Mouse (Mus musculus) adrenal gland, postnatal 36 days (tissue): ENCODE measurements around the gene Apbb1. TPM values are rescaled to one million over a fixed set of nuclear protein-coding genes. Genes with fewer than 3 reads are reported as not detected.
A peak's percentile ranks its signal among the peaks of the same experiment; 100 is the strongest.

Experiments
- DNase-seq, 2 experiments: peaks; one replicate each; pipeline ENCODE4 v3.0.0; 2021; ENCODE audit warnings: mixed read lengths in 1 of 2
- total RNA-seq, 2 experiments: library from RNA; stranded (reverse); gene quantifications; 2 replicates each; pipeline ENCODE4 v1.2.3; 2021

Gene Apbb1
- total RNA-seq, 2 experiments from 2014 or later = 11.4 to 11.5 TPM

DNA sequence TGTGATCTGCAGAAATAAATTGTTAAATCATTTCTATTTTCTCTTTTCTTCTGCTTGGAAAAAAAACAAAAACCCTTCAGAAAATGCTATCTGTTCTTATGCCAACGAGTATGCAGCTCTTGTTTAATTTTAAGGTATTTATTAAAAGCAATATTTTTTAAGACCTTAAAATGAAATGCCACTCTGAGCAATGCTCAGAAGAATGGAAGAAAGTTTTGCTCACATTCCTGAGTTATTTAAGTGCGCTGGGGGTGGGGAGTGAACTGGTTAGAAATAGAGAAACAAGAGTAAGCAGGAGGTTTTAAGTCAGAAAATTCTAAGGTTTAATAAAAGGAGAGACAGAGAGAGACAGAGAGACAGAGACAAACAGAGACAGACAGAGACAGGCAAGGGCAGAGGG is 61.7 kb downstream of the Apbb1 start:
- no peak for DNase-seq

DNA sequence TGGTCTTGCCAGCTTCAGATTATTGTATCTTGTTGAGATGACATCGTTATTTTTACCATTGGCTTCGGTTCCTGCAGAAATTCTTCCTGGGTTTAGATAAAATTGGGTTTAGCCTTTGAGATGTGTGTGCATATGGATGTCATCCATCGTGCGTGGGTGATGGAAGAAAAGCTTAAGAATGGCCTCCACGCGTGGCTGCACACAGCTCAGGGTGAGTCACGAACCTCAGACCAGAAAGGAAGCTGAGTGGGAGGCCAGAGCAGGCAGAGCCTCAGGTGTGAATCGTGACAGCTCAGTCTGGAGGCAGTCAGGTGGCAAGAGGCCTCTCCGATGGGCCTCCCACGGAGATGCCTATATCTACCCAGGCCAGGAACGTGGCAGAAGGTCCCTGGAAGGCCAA is 62.1 kb downstream of the Apbb1 start:
- DNase-seq = no peak

DNA sequence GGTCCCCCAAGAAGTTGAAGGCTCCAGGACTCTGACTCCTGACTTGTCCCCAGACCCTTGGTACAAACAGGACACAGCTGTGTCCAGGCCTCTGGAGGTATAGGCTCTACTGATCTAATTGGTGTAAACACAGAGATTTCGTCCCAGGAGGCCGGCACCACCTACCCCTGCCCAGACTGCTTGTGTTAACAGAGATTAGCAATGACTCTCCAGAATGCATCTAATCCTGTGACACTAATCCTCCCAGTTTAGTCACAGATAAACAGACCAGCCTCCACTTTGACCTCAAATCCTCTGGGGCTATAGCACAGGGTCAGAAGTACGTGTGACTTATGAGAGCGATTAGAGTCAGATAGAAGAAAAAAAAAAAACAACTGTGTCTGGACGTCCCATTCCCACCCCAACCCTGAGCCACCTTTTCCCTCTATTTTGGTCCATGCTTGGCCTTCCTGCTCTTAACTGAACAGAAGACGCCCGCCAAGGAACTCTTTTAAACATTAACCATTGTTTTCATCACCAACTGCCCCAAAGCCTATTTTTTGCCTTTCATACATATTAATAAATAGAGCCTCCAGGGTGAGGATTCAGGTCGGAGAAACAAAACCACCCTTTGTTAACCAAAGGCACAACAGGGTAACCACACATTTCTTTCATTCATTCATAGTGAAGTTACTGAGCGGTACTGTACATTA is 64.6 kb downstream of the Apbb1 start:
- DNase-seq = no peak

DNA sequence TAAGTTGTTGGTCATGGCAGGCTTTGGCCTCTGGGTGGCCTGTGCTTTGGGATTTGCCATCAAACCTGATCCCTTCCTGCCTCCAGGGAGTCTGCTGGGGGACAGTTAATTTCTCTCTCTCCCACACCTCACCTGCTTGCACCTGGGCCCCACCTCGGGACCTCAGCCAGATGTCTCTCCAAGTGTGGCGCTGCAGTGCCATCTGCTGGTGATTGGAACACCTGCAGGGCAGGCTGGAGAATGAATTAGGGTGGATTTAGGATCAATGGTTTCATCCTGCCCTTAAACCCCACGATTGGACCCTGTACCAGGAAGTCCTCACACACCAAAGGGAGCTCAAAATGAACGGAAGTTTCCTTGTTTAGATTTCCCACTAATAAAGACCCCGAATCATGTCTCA is 66.3 kb downstream of the Apbb1 start:
- peak; percentile 63 to 66 for DNase-seq

DNA sequence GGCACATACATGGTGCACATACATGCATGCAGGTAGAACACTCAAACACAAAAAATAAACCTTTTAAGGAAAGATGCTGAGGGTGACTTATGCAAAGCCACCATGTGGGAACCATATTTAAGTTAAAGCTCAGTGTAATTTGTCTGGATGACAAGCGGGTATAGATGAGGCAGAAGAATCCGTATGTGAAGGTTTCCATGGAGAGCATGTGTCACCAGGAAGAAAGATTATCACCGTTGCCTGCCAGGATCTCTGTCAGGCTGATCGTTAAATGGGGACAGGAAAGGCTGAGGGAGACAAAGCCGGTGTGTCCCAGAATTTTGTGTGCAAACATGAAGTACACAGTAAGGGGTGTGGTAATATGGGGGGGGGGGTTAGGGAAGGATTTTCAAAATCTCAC is 66.9 kb downstream of the Apbb1 start:
- no peak for DNase-seq

DNA sequence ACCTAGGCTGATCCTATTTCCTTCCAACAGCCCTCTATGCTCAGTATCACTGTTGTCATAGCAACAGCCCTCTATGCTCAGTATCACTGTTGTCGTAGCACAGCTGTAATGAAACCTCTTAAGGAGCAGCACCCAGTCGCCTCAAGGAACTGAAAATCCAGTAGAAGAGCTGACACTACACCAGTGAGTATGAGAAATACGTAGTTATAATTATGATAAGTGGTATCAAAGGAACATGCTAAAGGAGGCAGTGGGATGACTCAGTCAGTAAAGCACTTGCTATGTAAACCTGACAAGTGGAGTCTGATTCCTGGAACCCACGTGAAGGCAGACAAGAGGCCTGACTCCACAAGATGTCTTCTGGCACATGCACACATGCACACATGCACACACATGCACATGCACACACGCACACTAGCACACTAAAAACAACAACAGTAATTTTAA is 67.6 kb downstream of the Apbb1 start:
- DNase-seq = no peak

DNA sequence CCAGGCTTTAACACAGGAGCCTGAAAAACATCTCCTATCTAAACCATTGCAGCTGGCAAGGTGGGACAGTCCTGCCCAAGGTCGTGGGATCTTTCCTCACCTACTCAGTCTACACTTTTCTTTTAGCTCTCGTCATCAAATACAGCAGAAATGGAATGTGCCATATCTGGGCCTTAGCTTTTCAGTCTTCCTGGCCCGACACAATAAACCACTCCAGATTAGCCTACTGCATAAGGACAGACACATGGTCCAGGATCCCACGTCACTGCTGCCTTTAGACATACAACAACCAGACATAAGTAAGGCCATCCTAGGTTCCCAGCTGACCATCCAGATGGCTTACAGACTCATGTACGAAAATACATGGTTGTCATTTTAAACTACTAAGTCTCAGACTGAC is 71.3 kb downstream of the Apbb1 start:
- no peak for DNase-seq

Other genes with a start within 250 kb of the Apbb1 start
- gene Olfr690, start 247.5 kb downstream of the Apbb1 start, total RNA-seq = not detected
- gene Olfr691, start 239.4 kb downstream of the Apbb1 start, total RNA-seq = not detected
- gene Olfr692, start 213.4 kb downstream of the Apbb1 start, total RNA-seq = not detected
- not detected for gene Gm5901, start 206.6 kb downstream of the Apbb1 start, total RNA-seq
- gene Fam160a2, start 181.6 kb downstream of the Apbb1 start, total RNA-seq = 10 to 100 TPM; 25.9 to 27.1 TPM
- gene Cnga4, start 177.1 kb downstream of the Apbb1 start, total RNA-seq = not detected
- gene Cckbr, start 155.9 kb downstream of the Apbb1 start, total RNA-seq = not detected
- gene Cavin3, start 99.4 kb downstream of the Apbb1 start, total RNA-seq = 10 to 100 TPM; 60.2 to 76.0 TPM
- 10 to 100 TPM; 47.3 to 53.0 TPM for gene Smpd1, start 27.3 kb downstream of the Apbb1 start, total RNA-seq
- 1 to 10 TPM in 1 of 2 experiments, under 1 TPM in 1; 0.23 to 1.6 TPM for gene Hpx, start 18.5 kb upstream of the Apbb1 start, total RNA-seq
- 10 to 100 TPM; 24.6 to 30.9 TPM for gene Trim3, start 51.9 kb upstream of the Apbb1 start, total RNA-seq
- gene Timm10b, start 58.4 kb upstream of the Apbb1 start, total RNA-seq = 100 to 1,000 TPM; 101 to 139 TPM
- 10 to 100 TPM; 53.4 to 54.9 TPM for gene Arfip2, start 58.8 kb upstream of the Apbb1 start, total RNA-seq
- gene Gm45799, start 58.9 kb upstream of the Apbb1 start, total RNA-seq = 1 to 10 TPM; 3.9 to 8.4 TPM
- 1 to 10 TPM; 1.6 to 2.3 TPM for gene Dnhd1, start 69.2 kb upstream of the Apbb1 start, total RNA-seq
- gene Ilk, start 154.9 kb upstream of the Apbb1 start, total RNA-seq = 100 to 1,000 TPM; 145 to 159 TPM
- gene Rrp8, start 155.7 kb upstream of the Apbb1 start, total RNA-seq = 10 to 100 TPM; 17.9 to 22.5 TPM
- gene Taf10, start 162.7 kb upstream of the Apbb1 start, total RNA-seq = 100 to 1,000 TPM; 209 to 217 TPM
- gene Tpp1, start 170.6 kb upstream of the Apbb1 start, total RNA-seq = 100 to 1,000 TPM in 1 of 2 experiments, 10 to 100 TPM in 1; 99.2 to 113 TPM
- 1 to 10 TPM; 7.5 to 8.0 TPM for gene Dchs1, start 206.0 kb upstream of the Apbb1 start, total RNA-seq
- gene Mrpl17, start 229.4 kb upstream of the Apbb1 start, total RNA-seq = 100 to 1,000 TPM; 202 to 215 TPM